Mouse (Mus musculus): ENCODE data around the gene Rfx4. TPM values are rescaled to one million over a fixed set of nuclear protein-coding genes. Genes with fewer than 3 reads are reported as not detected.
A peak's percentile ranks its signal among the peaks of the same experiment; 100 is the strongest.

Gene Rfx4
- polyA plus RNA-seq, 1 experiment from 2014 or later = 0.05 TPM

GRCm38 (mm10) chr10:84948970-84949683 lies 193.3 kb downstream of the Rfx4 start:
- Histone ChIP-seq H3K27me3 (ENCODE audit: insufficient read depth, low read length) (no peaks in the 10 kb centered on the region), H3K4me3 (replicated peaks; ENCODE audit: low read depth, low read length) (no peak overlapping the region), H3K9ac (ENCODE audit: low read depth, low read length) (no peak overlapping the region), H3K4me2 (ENCODE audit: low read length) (no peak overlapping the region), H3K36me3 (ENCODE audit: insufficient read depth, low read length) (peaks cover 21% of the 10 kb centered on the region; the same call in 1 of the 2 replicates), H3K27ac (no peak overlapping the region), H3K4me1 (replicated peaks; ENCODE audit: insufficient read depth, low read length) (no peaks in the 10 kb centered on the region), H3K9me3 (replicated peaks; ENCODE audit: low read length) (no peaks in the 10 kb centered on the region)
- WGBS = 53% methylated on average over 8 of the region's 8 CpGs
- no peak for TF ChIP-seq CTCF (IDR thresholded peaks at IDR 0.05; ENCODE audit: low read depth)
- ATAC-seq (replicated peaks; ENCODE audit: low FRiP score, low read depth) (no peak), DNase-seq (ENCODE audit: low spot score) (peak; percentile 47)

DNA sequence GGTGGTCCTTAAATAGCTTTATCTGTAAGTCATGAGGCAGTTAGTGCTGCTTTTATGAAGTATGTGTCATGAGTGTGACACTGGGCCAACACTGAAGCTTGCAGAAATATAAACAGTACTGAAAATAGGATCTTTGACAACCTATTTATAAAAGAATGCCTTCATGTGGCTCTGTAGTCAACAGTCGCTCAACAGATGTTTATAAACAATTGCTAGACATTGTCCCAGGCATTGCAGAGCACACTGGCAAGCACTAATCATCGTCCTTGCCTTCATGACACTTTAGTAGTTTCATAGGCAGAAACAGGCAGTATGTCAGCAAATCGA lies 193.8 kb downstream of the Rfx4 start:
- Histone ChIP-seq H3K9me3 (replicated peaks; ENCODE audit: low read length) (no peaks in the 10 kb centered on the region), H3K4me3 (replicated peaks; ENCODE audit: low read depth, low read length) (no peak overlapping the region), H3K4me2 (ENCODE audit: low read length) (no peak overlapping the region), H3K27ac (no peak overlapping the region), H3K9ac (ENCODE audit: low read depth, low read length) (no peak overlapping the region), H3K27me3 (ENCODE audit: insufficient read depth, low read length) (no peaks in the 10 kb centered on the region), H3K4me1 (replicated peaks; ENCODE audit: insufficient read depth, low read length) (no peaks in the 10 kb centered on the region), H3K36me3 (ENCODE audit: insufficient read depth, low read length) (peaks cover 21% of the 10 kb centered on the region; the same call in 1 of the 2 replicates)
- TF ChIP-seq CTCF (IDR thresholded peaks at IDR 0.05; ENCODE audit: low read depth) = no peak
- DNase-seq (ENCODE audit: low spot score) = peak; percentile 33
- WGBS = 71% methylated on average over 3 of the region's 3 CpGs
- ATAC-seq (replicated peaks; ENCODE audit: low FRiP score, low read depth) = no peak

- Histone ChIP-seq H3K9me3 (replicated peaks; ENCODE audit: low read length) (no peaks in the 10 kb centered on the region), H3K27ac (no peak overlapping the region), H3K9ac (ENCODE audit: low read depth, low read length) (no peak overlapping the region), H3K4me3 (replicated peaks; ENCODE audit: low read depth, low read length) (no peak overlapping the region), H3K4me1 (replicated peaks; ENCODE audit: insufficient read depth, low read length) (no peaks in the 10 kb centered on the region), H3K27me3 (ENCODE audit: insufficient read depth, low read length) (no peaks in the 10 kb centered on the region), H3K36me3 (ENCODE audit: insufficient read depth, low read length) (peaks cover 21% of the 10 kb centered on the region; the same call in 1 of the 2 replicates), H3K4me2 (ENCODE audit: low read length) (no peak overlapping the region)
- no peak for TF ChIP-seq CTCF (IDR thresholded peaks at IDR 0.05; ENCODE audit: low read depth)
- ATAC-seq (replicated peaks; ENCODE audit: low FRiP score, low read depth) (no peak), DNase-seq (ENCODE audit: low spot score) (no peak)
- 69% methylated on average over 4 of the region's 4 CpGs for WGBS
These were observed 194.5 kb downstream of the Rfx4 start for GRCm38 (mm10) chr10:84950384-84950783.

DNA sequence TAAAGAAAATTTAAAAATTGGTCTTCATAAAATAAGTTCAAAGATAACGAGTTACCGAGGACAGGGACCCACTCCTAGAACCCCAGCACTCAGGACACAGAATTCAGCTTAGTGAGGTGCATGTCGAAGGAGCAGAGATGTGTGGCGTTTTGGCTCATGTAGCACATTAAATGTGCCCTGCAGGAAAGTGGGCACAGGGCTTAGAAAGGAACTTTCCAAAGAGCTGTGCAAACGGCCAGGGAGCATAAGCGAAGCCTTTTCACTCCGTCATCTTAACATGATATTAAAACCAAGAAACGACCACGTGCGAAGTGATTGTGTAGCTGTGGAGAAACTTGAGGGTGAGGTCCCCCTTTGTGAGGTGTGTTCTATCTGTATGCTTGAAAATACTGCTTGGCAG lies 198.4 kb downstream of the Rfx4 start:
- no peak for ATAC-seq (replicated peaks; ENCODE audit: low FRiP score, low read depth)
- WGBS = 92% methylated on average over 10 of the region's 10 CpGs
- peaks cover 11% of the 10 kb centered on the region; the same call in 1 of the 2 replicates for H3K36me3 ChIP-seq (ENCODE audit: insufficient read depth, low read length)
- H3K4me1 ChIP-seq (replicated peaks; ENCODE audit: insufficient read depth, low read length) = no peaks in the 10 kb centered on the region; the same call in 1 of the 2 replicates
- no peaks in the 10 kb centered on the region for H3K27me3 ChIP-seq (ENCODE audit: insufficient read depth, low read length)
- no peak for DNase-seq (ENCODE audit: low spot score)
- H3K9ac ChIP-seq (ENCODE audit: low read depth, low read length) = no peak overlapping the region
- H3K27ac ChIP-seq = no peak overlapping the region
- H3K4me2 ChIP-seq (ENCODE audit: low read length) = no peak overlapping the region
- TF ChIP-seq CTCF (IDR thresholded peaks at IDR 0.05; ENCODE audit: low read depth) = no peak
- no peaks in the 10 kb centered on the region for H3K9me3 ChIP-seq (replicated peaks; ENCODE audit: low read length)
- H3K4me3 ChIP-seq (replicated peaks; ENCODE audit: low read depth, low read length) = no peak overlapping the region

Other genes starting within 250 kb of the Rfx4 start
- gene Ckap4, start 222.0 kb upstream of the Rfx4 start, polyA plus RNA-seq (2015; fragmentation: Nextera tagmentation; extraction: Ambion mirVana) = 75.6 and 77.9 TPM in 2 replicates
- gene Tcp11l2, start 179.4 kb upstream of the Rfx4 start, polyA plus RNA-seq (2015; fragmentation: Nextera tagmentation; extraction: Ambion mirVana) = 25.2 and 27.0 TPM in 2 replicates
- gene Polr3b, start 133.8 kb upstream of the Rfx4 start, polyA plus RNA-seq (2015; fragmentation: Nextera tagmentation; extraction: Ambion mirVana) = 10.6 and 11.4 TPM in 2 replicates
- gene Ric8b, start 161.6 kb downstream of the Rfx4 start, polyA plus RNA-seq (2015; fragmentation: Nextera tagmentation; extraction: Ambion mirVana) = 16.3 and 17.2 TPM in 2 replicates

All from kidney, postnatal 0 days (tissue).